Mouse (Mus musculus) ES-E14 (cell line): Measurements from ENCODE around the gene Wipf2.

Experiments used
- HCFC1 ChIP-seq: IDR thresholded peaks from 2 replicates; pipeline ENCODE4 v1.6.1; 2012; ENCODE audit warnings: low read length, inconsistent platforms, borderline replicate concordance; ENCODE audit not compliant: insufficient read depth
- MAFK ChIP-seq: IDR thresholded peaks from 2 replicates; pipeline ENCODE4 v1.6.1; 2014; ENCODE audit warnings: mild to moderate bottlenecking, low read depth, low read length, inconsistent platforms; ENCODE audit not compliant: insufficient read depth
- ZC3H11A ChIP-seq: IDR thresholded peaks from 2 replicates; pipeline ENCODE4 v1.6.1; 2012; ENCODE audit warnings: low read depth, mild to moderate bottlenecking, inconsistent platforms, low read length, borderline replicate concordance
- ZNF384 ChIP-seq: IDR thresholded peaks from 2 replicates; pipeline ENCODE4 v1.6.1; 2012; ENCODE audit warnings: low read depth, low read length, inconsistent platforms

DNA sequence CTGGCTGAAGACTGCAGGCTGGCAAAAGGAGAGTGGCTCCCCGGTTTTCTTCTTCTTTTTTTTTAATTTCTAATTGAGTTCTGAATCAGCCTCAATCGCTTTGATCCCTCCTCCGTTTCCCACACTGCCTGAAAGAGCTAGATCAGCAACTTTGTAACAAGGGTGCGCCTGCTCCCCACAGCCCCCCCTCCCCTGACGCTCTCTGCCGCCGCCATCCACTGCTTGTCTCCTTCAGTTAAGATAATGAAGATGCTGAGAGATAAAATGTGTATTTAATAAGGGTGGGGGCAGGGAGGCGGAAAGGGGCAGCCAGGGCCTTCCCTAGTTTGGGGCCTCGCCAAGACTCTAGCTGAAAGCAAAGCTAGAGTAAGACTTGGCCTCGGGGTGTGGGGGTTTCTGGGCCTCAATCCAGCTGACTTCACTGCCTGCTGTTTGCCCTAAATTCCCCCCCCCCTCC, 61.9 kb downstream of the Wipf2 start:
- TF ChIP-seq ZC3H11A (no peak), MAFK (peak; percentile 84), HCFC1 (no peak), ZNF384 (no peak)
